Comparison of ENCODE assay signal across 9 mouse cellular contexts in the genomic region with DNA sequence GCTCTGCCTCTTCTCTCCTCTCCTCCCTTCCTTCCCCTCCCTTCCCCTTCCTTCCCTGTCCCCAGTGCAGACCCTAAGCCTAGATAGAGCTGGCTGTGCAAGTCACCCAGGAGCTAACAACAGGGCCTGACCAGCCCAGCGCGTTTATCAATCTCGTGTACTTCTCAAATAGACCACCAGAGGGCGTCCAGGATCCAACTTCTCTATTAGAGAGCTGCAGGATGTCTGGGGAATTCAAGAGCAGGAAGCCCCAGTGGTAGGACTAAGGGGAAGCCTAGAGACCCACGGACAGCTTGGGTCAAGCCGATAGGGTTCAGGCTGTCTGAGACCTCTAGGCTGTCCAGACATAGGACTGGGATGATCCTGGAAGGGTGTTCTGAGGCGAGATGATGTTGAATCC. TPM values are rescaled to one million over a fixed set of nuclear protein-coding genes. Genes with fewer than 3 reads are reported as not detected.
DNase-seq lines count a peak whose midpoint lies in the region; ATAC-seq lines count a peak whose summit lies in the region.
"Had no signal": no experiment of that assay in that cellular context is flagged by ENCODE, and none has a peak within 500 bp of the region (broad histone marks: within the 10 kb centered on the region; RNA-seq: fewer than 3 reads in every experiment).

No protein-coding gene starts in this region.

- ATAC-seq in CD4-positive, CD25-positive, alpha-beta regulatory T cell, adult 4 months = peak; percentile 84
- ATAC-seq in lung, embryonic 16.5 days (ENCODE audit: low read depth) = peak; percentile 32; the same call in 1 of the 2 replicates

- H3K4me2 ChIP-seq in lung, embryonic 16.5 days (ENCODE audit: low read depth, low read length) = no peak overlapping the region
- H3K4me2 ChIP-seq: heart, embryonic 15.5 days had no signal

- peaks cover 12% of the 10 kb centered on the region for H3K4me1 ChIP-seq in lung, embryonic 16.5 days (replicated peaks; ENCODE audit: control insufficient read depth, insufficient read depth, low read length)

- peak; percentile 72 for DNase-seq in T-cell, adult 2 months (ENCODE audit: low spot score)
- DNase-seq in cerebellum, postnatal 25 days = peak; percentile 74 to 87
- DNase-seq in gastrocnemius, postnatal 14 days = peak; percentile 66
- DNase-seq in kidney, postnatal 10 days = peak; percentile 88
- DNase-seq in retina, embryonic 14.5 days (ENCODE audit: low spot score) = peak; percentile 96
- peak; percentile 60 for DNase-seq in yolk sac, embryonic 10.5 days (ENCODE audit: low spot score)

- H3K27ac ChIP-seq in lung, embryonic 16.5 days (ENCODE audit: low read length) = no peak overlapping the region
- H3K27ac ChIP-seq: heart, embryonic 15.5 days had no signal

- peaks cover 90% of the 10 kb centered on the region for H3K27me3 ChIP-seq in lung, embryonic 16.5 days (ENCODE audit: control insufficient read depth, insufficient read depth, low read depth, low read length)

- H3K9ac ChIP-seq in lung, embryonic 16.5 days (ENCODE audit: low read length) = no peak overlapping the region
- H3K9ac ChIP-seq: heart, embryonic 15.5 days had no signal

- no peaks in the 10 kb centered on the region for H3K36me3 ChIP-seq in lung, embryonic 16.5 days (ENCODE audit: control insufficient read depth, insufficient read depth, low read length)
- H3K36me3 ChIP-seq: heart, embryonic 15.5 days had no signal

- H3K9me3 ChIP-seq in lung, embryonic 16.5 days (ENCODE audit: control insufficient read depth, low read length) = no peaks in the 10 kb centered on the region
- H3K9me3 ChIP-seq: heart, embryonic 15.5 days had no signal

- no peak overlapping the region for H3K4me3 ChIP-seq in lung, embryonic 16.5 days (ENCODE audit: low read length)
- H3K4me3 ChIP-seq: heart, embryonic 15.5 days had no signal

- 6% methylated on average over 7 of the region's 7 CpGs for WGBS in lung, embryonic 16.5 days

- intact Hi-C loops in gastrocnemius, postnatal 14 days (cut with DNase I; ENCODE audit: low total_unique reads) = no loop called here

RNA-seq across cellular contexts. Expression of a gene that starts 3.5 kb away (rescaled TPM):
- polyA plus RNA-seq in CD4-positive, CD25-positive, alpha-beta regulatory T cell, adult 4 months (2017; shearing (Covaris generic)) = under 1 TPM; 0.13 to 0.48 TPM
- under 1 TPM in 1 of 2 experiments, not detected in 1; 0.10 TPM for total RNA-seq in gastrocnemius, postnatal 14 days (2021)
- polyA plus RNA-seq in lung, embryonic 16.5 days (2015; fragmentation: Nextera tagmentation; extraction: Ambion mirVana) = 0.10 and 0.11 TPM in 2 replicates
- polyA plus RNA-seq: heart, embryonic 15.5 days had no signal

RNA-seq across cellular contexts. Expression of a gene that starts 16.2 kb away (rescaled TPM):
- not detected for polyA plus RNA-seq in CD4-positive, CD25-positive, alpha-beta regulatory T cell, adult 4 months (2017; shearing (Covaris generic))
- total RNA-seq in gastrocnemius, postnatal 14 days (2021) = 1 to 10 TPM in 1 of 2 experiments, under 1 TPM in 1; 0.49 to 1.7 TPM
- 0.29 and 0.68 TPM in 2 replicates for polyA plus RNA-seq in lung, embryonic 16.5 days (2015; fragmentation: Nextera tagmentation; extraction: Ambion mirVana)

RNA-seq across cellular contexts. Expression of a gene that starts 38.8 kb away (rescaled TPM):
- not detected for polyA plus RNA-seq in CD4-positive, CD25-positive, alpha-beta regulatory T cell, adult 4 months (2017; shearing (Covaris generic))
- 100 to 1,000 TPM in 1 of 2 experiments, 10 to 100 TPM in 1; 76.2 to 109 TPM for total RNA-seq in gastrocnemius, postnatal 14 days (2021)
- polyA plus RNA-seq in lung, embryonic 16.5 days (2015; fragmentation: Nextera tagmentation; extraction: Ambion mirVana) = 0.67 and 1.7 TPM in 2 replicates
